Mouse (Mus musculus): ENCODE data around the gene Calm3.

DNA sequence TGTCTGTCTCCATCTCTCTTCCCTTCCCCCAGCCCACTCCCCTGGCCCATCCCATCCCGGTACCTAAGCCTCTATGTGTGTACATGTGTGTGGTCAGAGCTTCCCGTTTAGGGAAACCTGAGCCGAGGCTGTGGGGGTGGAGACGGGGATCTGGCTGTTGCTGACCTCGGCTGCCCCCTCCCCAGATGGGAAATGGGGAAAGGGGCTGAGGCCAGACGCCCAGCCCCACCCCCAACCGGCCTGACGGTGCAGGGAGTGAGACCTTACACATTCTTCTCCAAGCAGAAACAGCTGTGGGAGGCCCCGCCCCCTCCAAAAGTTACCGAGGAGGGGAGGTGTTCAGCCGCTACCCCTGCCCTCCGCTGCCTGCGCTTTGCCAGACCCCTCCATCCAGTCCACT is 47.3 kb downstream of the Calm3 start:
- TF ChIP-seq CTCF (conservative IDR thresholded peaks at IDR 0.05; ENCODE audit: insufficient read depth, insufficient read length, low read depth, low read length) (no peak), POLR2A (IDR thresholded peaks at IDR 0.05; ENCODE audit: low read depth, low read length) (no peak)
